In genomic region chr15:75120066-75120465, GRCm38 (mm10) we compare ENCODE assay signal across 9 mouse cellular contexts. TPM values are rescaled to one million over a fixed set of nuclear protein-coding genes. Genes with fewer than 3 reads are reported as not detected.
DNase-seq lines count a peak whose midpoint lies in the region; TF ChIP-seq lines count a peak whose summit lies in the region.
"Had no signal": no experiment of that assay in that cellular context is flagged by ENCODE, and none has a peak within 500 bp of the region (broad histone marks: within the 10 kb centered on the region; RNA-seq: fewer than 3 reads in every experiment).

No protein-coding gene starts in this region.

- no peaks in the 10 kb centered on the region for H3K79me2 ChIP-seq in heart, adult 2 months (replicated peaks; ENCODE audit: control insufficient read depth, insufficient read depth, low read length)

- no peak for TF ChIP-seq EP300 in heart, adult 2 months (IDR thresholded peaks at IDR 0.05; ENCODE audit: insufficient read depth, low read depth, low read length)

- H3K27me3 ChIP-seq in heart, adult 2 months (ENCODE audit: control insufficient read depth, insufficient read depth, low read length): no peaks in the 10 kb centered on the region

- 7% methylated on average over 2 of the region's 2 CpGs for WGBS in heart, adult 2 months

- no peaks in the 10 kb centered on the region for H3K4me1 ChIP-seq in heart, adult 2 months (ENCODE audit: control insufficient read depth, insufficient read depth, low read length)

- H3K27ac ChIP-seq in heart, adult 2 months: no peak overlapping the region

- H3K9ac ChIP-seq in heart, adult 2 months (ENCODE audit: low read depth, low read length): no peak overlapping the region

- H3K4me3 ChIP-seq in heart, adult 2 months: no peak overlapping the region

- peak in 1 of 2 experiments; percentile 34 for DNase-seq in heart, adult 2 months
- DNase-seq in heart, postnatal 25 days (ENCODE audit: low spot score): no peak
- DNase-seq in 416B (ENCODE audit: low read depth) (peak; percentile 68), NIH3T3 (ENCODE audit: low read depth) (peak; percentile 57)
- peak; percentile 11 for DNase-seq in forelimb bud, embryonic 11.5 days (ENCODE audit: low read depth, low spot score)
- DNase-seq in retina, postnatal 1 day: peak; percentile 48
- DNase-seq in left cerebral cortex, adult 18-20 months (ENCODE audit: low spot score in 2 of 2): no peak
- DNase-seq in gastrocnemius, postnatal 25 days: no peak

- intact Hi-C loops in heart, adult 2 months (cut with DNase I): no loop called here
- intact Hi-C loops in heart, postnatal 25 days (cut with DNase I): no loop called here

- TF ChIP-seq POLR2A in heart, adult 2 months (IDR thresholded peaks at IDR 0.05; ENCODE audit: insufficient read depth, low read depth, low read length): no peak

- H3K36me3 ChIP-seq in heart, adult 2 months (ENCODE audit: control insufficient read depth, insufficient read depth, low read length): no peaks in the 10 kb centered on the region

- peak; percentile 76 for TF ChIP-seq CTCF in heart, adult 2 months (IDR thresholded peaks at IDR 0.05)

RNA-seq across cellular contexts. Expression of gene Ly6c2, which starts 8.3 kb away (rescaled TPM):
- 1 to 10 TPM; 6.5 to 7.5 TPM for total RNA-seq in heart, adult 2 months (2021)
- 2.4 and 6.1 TPM in 2 replicates for polyA plus RNA-seq in heart, adult 2 months (2012; rRNA removed)
- total RNA-seq in heart, postnatal 25 days (2021): 1 to 10 TPM; 8.8 to 9.7 TPM
- total RNA-seq in left cerebral cortex, adult 18-20 months (2021): 1 to 10 TPM; 1.9 to 2.3 TPM
- total RNA-seq in gastrocnemius, postnatal 25 days (2021): 1 to 10 TPM; 2.4 to 5.5 TPM

RNA-seq across cellular contexts. Expression of gene Ly6g, which starts 35.0 kb away (rescaled TPM):
- not detected for total RNA-seq in heart, adult 2 months (2021)
- polyA plus RNA-seq in heart, adult 2 months (2012; rRNA removed): not detected in 2 replicates
- total RNA-seq in heart, postnatal 25 days (2021): not detected
- total RNA-seq in left cerebral cortex, adult 18-20 months (2021): not detected
- not detected for total RNA-seq in gastrocnemius, postnatal 25 days (2021)
- polyA plus RNA-seq: frontal cortex, adult 2 months had no signal

Comparison
In these comparisons a context has a peak if more than half of its experiments do, and no peak if none do; other contexts are left out.
1. DNase-seq: peak in 416B (single experiment), NIH3T3 (single experiment), forelimb bud, embryonic 11.5 days (single experiment) and retina, postnatal 1 day (single experiment); none in heart, postnatal 25 days (single experiment), left cerebral cortex, adult 18-20 months (0 of 2) and gastrocnemius, postnatal 25 days (single experiment).